Mouse (Mus musculus) neural tube, embryonic 12.5 days (tissue): ENCODE measurements at regions not wholly inside any gene's neighbourhood (a gene's known extent, or its start where the extent isn't known, plus 50 kb on each side); places are given as distances from the start of the nearest gene placed in this dataset.
A peak's percentile ranks its signal among the peaks of the same experiment; 100 is the strongest.

Experiments
- ATAC-seq: fragments of 200-750 bp; cut with Nextera tagmentation; 2 replicates; pipeline ENCODE4 v1.8.0; 2017; ENCODE audit warnings: low read depth, mild to moderate bottlenecking, moderate TSS enrichment, moderate library complexity; ENCODE audit not compliant: low FRiP score
- H3K27ac ChIP-seq: fragments of 300-500 bp; sonication (generic); 2 replicates; pipeline ENCODE4 v1.5.1; 2016
- H3K27me3 ChIP-seq: fragments of 300-500 bp; sonication (generic); replicated peaks from 2 replicates; pipeline ENCODE4 v1.6.1; 2016; ENCODE audit warnings: mild to moderate bottlenecking
- H3K36me3 ChIP-seq: fragments of 300-500 bp; sonication (generic); 2 replicates; pipeline ENCODE4 v1.6.1; 2016; ENCODE audit warnings: mild to moderate bottlenecking
- H3K4me1 ChIP-seq: fragments of 300-500 bp; sonication (generic); 2 replicates; pipeline ENCODE4 v1.6.1; 2016
- H3K4me2 ChIP-seq: fragments of 300-500 bp; sonication (generic); replicated peaks from 2 replicates; pipeline ENCODE4 v1.6.1; 2016; ENCODE audit warnings: mild to moderate bottlenecking
- H3K4me3 ChIP-seq: fragments of 300-500 bp; sonication (generic); 2 replicates; pipeline ENCODE4 v1.5.1; 2016
- H3K9ac ChIP-seq: fragments of 300-500 bp; sonication (generic); 2 replicates; pipeline ENCODE4 v1.6.1; 2016; ENCODE audit warnings: mild to moderate bottlenecking
- H3K9me3 ChIP-seq: fragments of 300-500 bp; sonication (generic); 2 replicates; pipeline ENCODE4 v1.6.1; 2016; ENCODE audit warnings: mild to moderate bottlenecking
- WGBS: fragments of 180-500 bp; shearing (Covaris S2); methylation state at CpG from one replicate; pipeline ENCODE4 v1.1.7; 2016; 5-methylcytosine and 5-hydroxymethylcytosine counted together

DNA sequence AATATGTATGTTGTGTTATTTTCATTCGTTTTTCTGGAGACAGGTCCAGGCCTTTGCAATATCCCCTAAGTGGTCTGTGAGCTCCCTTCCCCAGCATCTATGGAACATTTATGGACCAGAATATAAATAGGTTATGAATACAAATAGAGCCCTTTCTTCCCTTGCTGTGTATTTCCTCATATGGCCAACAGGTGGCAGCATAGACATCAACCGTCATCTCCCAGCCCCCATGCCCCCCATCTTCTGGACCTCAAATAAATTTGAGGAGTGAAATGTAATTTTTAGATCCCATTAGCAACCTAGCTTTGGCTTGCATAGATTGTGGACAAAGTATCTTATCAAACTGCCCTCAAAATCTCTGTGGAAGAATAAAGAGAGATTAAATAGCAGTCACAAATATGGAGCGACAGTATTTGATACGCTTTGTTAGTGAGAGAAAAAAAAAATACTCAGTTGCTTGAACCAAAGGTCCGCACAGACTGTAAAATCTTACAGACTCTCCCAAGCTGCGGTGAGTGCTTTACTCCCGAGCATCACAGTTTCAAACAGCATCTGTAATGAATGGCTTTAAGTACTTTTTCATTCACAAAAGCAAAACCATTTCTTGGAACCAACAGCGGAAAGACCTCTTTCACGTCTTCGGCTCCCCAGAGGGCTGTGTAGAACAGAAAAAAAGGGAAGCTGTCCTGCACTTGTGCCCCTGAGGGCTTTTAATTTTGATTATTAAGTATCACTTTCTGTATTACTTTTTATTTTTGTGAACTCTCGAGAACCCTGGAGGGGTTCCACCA is 101.6 kb downstream of the Zfp281 start:
- H3K4me3 ChIP-seq: no peak overlapping the region
- no peaks in the 10 kb centered on the region for H3K36me3 ChIP-seq
- no peak overlapping the region for H3K27ac ChIP-seq
- H3K27me3 ChIP-seq: peaks cover 3% of the 10 kb centered on the region; the same call in 1 of the 2 replicates
- H3K4me1 ChIP-seq: peaks cover 8% of the 10 kb centered on the region; the same call in 1 of the 2 replicates
- H3K9me3 ChIP-seq: no peaks in the 10 kb centered on the region
- no peak overlapping the region for H3K9ac ChIP-seq
- WGBS: 56% methylated on average over 11 of the region's 11 CpGs
- no peak for ATAC-seq
- no peak overlapping the region for H3K4me2 ChIP-seq

DNA sequence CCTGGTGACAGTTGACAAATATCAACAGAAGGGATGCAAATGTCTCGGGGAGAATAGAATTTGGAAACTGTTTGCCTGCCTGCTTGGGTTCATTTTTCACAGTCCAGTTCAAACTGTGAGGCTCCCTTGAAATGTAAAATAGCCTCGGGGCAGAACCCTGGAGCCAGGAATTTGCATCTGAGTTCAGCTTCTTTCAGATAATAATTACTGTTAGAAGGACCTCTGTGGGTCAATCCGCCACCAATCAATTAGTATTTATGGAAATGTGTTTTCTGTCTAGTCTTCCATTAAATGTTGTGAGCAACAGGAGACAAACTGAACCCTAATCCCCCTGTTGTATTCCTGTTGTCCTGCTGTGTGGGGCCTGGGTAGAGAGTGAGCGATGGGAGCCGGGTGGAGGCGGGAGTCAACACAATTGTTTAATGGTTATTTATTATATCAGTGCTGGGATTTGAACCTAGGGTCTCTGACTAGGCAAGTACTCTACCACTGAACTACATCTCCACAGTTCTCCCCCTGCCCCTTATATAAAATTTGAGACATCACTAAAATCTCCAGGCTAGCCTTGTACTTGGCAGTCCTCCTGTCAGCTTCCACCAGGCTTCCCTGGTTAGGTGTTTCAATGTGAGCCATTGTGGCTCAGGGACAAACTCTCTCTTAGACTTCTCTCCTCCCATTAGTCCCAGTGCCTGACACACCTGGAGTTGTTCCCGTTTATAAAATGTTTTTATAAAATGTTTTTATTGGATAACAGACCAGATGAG is 103.3 kb downstream of the Zfp281 start:
- Histone ChIP-seq H3K4me1 (peaks cover 8% of the 10 kb centered on the region; the same call in 1 of the 2 replicates), H3K27ac (no peak overlapping the region), H3K27me3 (peaks cover 9% of the 10 kb centered on the region; the same call in 1 of the 2 replicates), H3K36me3 (no peaks in the 10 kb centered on the region), H3K9me3 (no peaks in the 10 kb centered on the region), H3K4me2 (no peak overlapping the region), H3K4me3 (no peak overlapping the region), H3K9ac (no peak overlapping the region)
- 21% methylated on average over 7 of the region's 7 CpGs for WGBS
- peak; percentile 36; the same call in 1 of the 2 replicates for ATAC-seq

DNA sequence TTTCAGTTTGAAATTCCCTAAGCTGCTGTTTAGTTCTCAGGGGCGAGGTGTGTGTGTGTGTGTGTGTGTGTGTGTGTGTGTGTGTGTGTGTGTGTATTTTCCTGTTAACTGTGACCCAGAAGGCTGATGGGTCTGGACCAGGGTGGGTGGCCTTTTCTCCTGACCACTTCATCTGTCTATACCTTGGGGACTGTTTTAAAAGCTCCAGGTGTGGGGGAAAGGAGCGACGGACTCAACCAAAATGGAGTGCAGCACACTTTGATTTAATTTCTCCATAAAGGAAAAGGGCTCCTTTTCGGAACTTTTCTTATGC is 103.9 kb downstream of the Zfp281 start:
- no peak overlapping the region for H3K4me3 ChIP-seq
- H3K9ac ChIP-seq: no peak overlapping the region
- H3K27me3 ChIP-seq: peaks cover 9% of the 10 kb centered on the region; the same call in 1 of the 2 replicates
- no peak overlapping the region for H3K4me2 ChIP-seq
- no peaks in the 10 kb centered on the region for H3K9me3 ChIP-seq
- ATAC-seq: no peak
- H3K36me3 ChIP-seq: no peaks in the 10 kb centered on the region
- WGBS: 82% methylated on average over 4 of the region's 4 CpGs
- H3K27ac ChIP-seq: no peak overlapping the region
- H3K4me1 ChIP-seq: peaks cover 8% of the 10 kb centered on the region; the same call in 1 of the 2 replicates

DNA sequence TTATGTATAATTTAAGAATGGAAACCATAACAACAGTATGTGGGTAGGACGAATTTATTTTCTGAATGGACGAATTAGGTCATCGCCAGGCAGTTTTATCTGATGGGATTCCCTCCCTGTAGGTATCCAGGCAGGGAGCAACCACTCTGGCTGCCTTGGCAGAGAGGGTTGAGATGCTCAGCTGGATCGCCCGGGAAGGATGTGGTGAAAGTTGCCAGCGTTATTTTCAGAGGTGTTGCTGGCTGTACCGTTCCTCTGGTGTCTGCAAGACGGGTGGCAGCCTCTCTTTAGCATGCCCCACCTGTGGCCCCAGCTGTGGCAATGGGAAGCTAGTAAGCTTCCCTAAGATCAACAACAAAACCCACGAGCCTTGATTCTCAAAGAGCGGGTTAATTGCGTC is 105.9 kb downstream of the Zfp281 start:
- Histone ChIP-seq H3K36me3 (no peaks in the 10 kb centered on the region), H3K27ac (no peak overlapping the region), H3K4me2 (no peak overlapping the region), H3K9ac (no peak overlapping the region), H3K9me3 (no peaks in the 10 kb centered on the region), H3K4me3 (no peak overlapping the region), H3K4me1 (peaks cover 8% of the 10 kb centered on the region; the same call in 1 of the 2 replicates), H3K27me3 (peaks cover 9% of the 10 kb centered on the region; the same call in 1 of the 2 replicates)
- WGBS: 60% methylated on average over 11 of the region's 11 CpGs
- ATAC-seq: no peak

DNA sequence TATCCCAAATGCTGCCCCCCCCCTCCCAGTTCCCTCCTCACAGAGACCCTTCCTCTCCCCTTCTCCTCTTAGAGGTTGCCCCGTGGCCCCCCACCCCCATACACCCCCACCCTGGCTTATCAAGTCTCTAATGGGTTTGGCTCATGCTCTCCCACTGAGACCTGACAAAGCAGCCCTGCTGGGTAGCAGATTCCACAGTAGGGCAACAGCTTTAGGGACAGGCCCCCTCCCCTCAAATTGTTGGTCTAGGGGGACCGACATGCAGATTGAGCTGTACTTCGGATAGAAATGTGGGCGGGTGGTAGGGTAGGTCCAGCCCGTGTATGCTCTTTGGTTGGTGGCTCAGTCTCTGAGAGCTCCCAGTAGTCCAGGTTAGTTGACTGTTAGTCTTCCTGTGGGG is 113.3 kb downstream of the Zfp281 start:
- Histone ChIP-seq H3K9ac (no peak overlapping the region), H3K36me3 (no peaks in the 10 kb centered on the region), H3K4me2 (no peak overlapping the region), H3K4me3 (no peak overlapping the region), H3K27me3 (no peaks in the 10 kb centered on the region), H3K27ac (no peak overlapping the region), H3K4me1 (no peaks in the 10 kb centered on the region), H3K9me3 (no peaks in the 10 kb centered on the region)
- ATAC-seq: no peak
- WGBS: 15% methylated on average over 5 of the region's 5 CpGs

DNA sequence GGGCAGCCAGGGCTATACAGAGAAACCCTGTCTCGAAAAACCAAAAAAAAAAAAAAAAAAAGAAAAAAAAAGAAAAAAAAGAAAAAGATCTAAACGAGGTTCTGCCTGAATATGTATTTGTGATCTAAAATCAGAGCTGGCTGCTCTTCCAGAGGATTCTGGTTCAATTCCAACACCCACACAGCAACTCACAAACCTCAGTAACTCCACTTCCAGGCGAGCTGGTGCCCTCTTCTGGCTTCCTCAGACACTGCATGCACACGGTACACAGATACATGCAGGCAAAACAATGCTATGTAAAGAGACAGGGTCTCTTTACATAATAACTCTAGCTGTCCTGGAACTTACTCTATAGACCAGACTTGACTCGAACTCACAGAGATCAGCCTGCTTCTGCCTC is 114.8 kb downstream of the Zfp281 start:
- ATAC-seq: no peak
- Histone ChIP-seq H3K9me3 (no peaks in the 10 kb centered on the region), H3K27me3 (no peaks in the 10 kb centered on the region), H3K4me2 (no peak overlapping the region), H3K27ac (no peak overlapping the region), H3K4me1 (no peaks in the 10 kb centered on the region), H3K4me3 (no peak overlapping the region), H3K9ac (no peak overlapping the region), H3K36me3 (no peaks in the 10 kb centered on the region)
- WGBS: 78% methylated on average over 5 of the region's 5 CpGs

DNA sequence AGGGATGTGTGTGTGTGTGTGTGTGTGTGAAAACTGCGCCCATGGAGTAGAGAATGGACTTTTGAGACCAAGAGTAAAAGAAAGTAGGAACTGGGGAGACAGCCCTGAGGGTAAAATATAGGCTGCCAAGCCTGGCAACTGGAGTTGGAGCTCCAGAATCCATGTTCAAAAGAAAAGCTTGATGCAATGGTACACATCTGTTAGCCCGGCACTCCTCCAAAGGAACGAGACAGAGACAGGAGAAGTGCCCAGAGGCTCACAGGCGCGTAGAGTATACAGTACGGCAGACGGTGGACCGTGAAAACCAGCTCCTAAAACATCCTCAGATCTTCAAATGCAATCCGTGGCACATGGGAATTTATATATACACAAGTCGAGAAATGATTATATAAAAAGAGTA is 116.4 kb downstream of the Zfp281 start:
- WGBS: 90% methylated on average over 10 of the region's 10 CpGs
- Histone ChIP-seq H3K4me2 (no peak overlapping the region), H3K9ac (no peak overlapping the region)

DNA sequence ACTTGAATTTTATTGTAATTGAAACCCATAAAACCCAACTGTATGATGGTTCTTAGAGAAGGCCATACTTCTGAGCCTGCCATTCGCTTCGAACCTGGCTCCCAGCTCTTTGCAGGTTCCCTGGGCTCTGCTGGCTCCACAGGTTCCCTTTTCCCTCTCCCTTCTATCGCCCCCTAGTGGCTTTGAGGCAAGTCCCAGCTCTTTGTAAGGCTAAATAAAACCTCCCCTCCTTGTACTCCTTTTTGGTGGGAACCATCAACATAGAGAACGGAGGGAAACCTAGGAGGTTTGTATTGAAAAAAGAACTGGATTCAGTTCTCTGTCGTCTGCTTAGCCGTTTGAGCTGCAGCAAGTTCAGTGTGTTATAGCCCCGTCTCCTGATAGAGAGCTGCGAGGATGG is 124.5 kb downstream of the Zfp281 start:
- Histone ChIP-seq H3K9ac (no peak overlapping the region), H3K4me2 (no peak overlapping the region), H3K36me3 (no peaks in the 10 kb centered on the region), H3K4me3 (no peak overlapping the region), H3K27me3 (no peaks in the 10 kb centered on the region), H3K27ac (no peak overlapping the region), H3K9me3 (no peaks in the 10 kb centered on the region), H3K4me1 (no peaks in the 10 kb centered on the region)
- no peak for ATAC-seq
- WGBS: 56% methylated on average over 8 of the region's 8 CpGs

More for the DNA sequence above, 116.4 kb downstream of the Zfp281 start:
- H3K27ac ChIP-seq: no peak overlapping the region
- no peaks in the 10 kb centered on the region for H3K4me1 ChIP-seq
- ATAC-seq: no peak
- no peak overlapping the region for H3K4me3 ChIP-seq
- H3K27me3 ChIP-seq: no peaks in the 10 kb centered on the region
- no peaks in the 10 kb centered on the region for H3K9me3 ChIP-seq
- no peaks in the 10 kb centered on the region for H3K36me3 ChIP-seq

DNA sequence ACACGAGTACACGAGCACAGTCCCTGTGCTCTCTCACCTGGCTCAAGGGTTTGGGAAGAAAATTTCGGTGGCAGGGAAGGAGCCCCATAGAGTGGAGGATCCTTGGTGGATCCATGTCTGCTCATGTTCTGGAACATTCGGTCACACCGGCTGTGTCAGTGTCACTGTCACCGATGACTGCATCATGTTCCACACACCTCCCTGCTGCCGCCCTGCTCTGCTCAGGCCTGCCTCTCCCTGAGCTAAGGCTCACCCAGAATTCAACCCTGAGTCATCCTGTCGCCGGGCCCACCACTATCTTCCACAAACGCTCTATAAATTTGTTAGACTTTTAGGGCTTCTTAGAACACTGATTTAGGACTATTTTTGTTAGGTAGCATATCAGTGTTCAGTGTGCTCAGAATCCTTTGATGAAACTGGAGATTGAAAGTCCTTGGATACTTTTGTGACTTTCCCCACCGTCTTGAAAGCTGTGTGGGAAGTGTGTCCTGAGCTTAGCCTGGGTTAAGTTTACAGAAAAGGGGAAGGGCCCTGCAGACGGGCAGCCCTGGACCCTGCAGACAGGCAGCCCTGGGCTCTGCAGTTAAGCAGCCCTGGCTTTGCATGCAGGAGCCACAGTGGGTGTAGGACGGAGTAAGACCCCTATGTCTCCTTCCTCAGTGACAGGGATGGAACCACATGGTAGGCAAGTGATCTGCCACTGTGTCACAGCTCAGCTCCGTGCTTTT is 126.9 kb downstream of the Zfp281 start:
- Histone ChIP-seq H3K36me3 (no peaks in the 10 kb centered on the region), H3K27ac (no peak overlapping the region), H3K9ac (no peak overlapping the region), H3K4me3 (no peak overlapping the region), H3K4me2 (no peak overlapping the region), H3K9me3 (no peaks in the 10 kb centered on the region), H3K4me1 (no peaks in the 10 kb centered on the region), H3K27me3 (no peaks in the 10 kb centered on the region)
- no peak for ATAC-seq
- 84% methylated on average over 14 of the region's 14 CpGs for WGBS

DNA sequence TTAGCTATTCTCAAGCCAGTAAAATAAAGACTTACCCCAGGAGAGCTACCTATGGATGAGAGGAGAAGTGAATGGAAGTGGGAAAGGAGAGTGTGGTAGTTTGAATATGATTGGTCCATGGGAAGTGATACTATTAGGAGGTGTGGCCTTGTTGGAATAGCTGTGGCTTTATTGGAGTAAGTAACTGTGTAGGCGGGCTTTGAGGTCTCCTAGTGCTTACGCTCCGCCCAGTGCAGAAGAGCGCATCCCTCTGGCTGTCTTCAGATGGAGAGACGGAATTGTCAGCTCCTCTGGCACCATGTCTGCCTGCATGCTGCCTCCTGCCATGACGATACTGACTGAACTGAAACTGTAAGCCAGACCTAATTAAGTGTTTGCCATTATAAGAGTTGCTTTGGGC is 129.6 kb downstream of the Zfp281 start:
- Histone ChIP-seq H3K4me3 (no peak overlapping the region), H3K4me1 (no peaks in the 10 kb centered on the region), H3K27ac (no peak overlapping the region), H3K27me3 (no peaks in the 10 kb centered on the region), H3K9ac (no peak overlapping the region), H3K36me3 (no peaks in the 10 kb centered on the region), H3K9me3 (no peaks in the 10 kb centered on the region), H3K4me2 (no peak overlapping the region)
- WGBS: 94% methylated on average over 6 of the region's 6 CpGs
- no peak for ATAC-seq

DNA sequence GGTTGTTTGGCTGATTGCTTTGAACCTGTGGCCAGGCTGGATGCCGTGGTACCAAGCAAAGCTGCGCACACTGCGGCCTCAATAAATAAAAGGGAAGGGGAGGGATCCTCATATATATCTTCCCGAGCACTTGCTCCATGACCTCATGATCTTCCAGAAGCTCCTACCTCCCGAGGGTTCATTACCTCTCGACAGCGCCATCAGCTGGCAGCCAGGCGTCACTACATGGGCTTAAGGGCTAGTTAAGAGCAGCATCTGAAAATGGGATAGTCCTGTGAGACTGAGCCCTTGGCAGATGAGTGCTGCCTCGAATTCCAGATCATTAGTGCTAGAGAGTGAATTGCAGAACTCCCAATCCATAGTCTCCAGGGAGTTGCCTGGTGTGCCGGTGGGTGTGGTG is 134.0 kb downstream of the Zfp281 start:
- no peaks in the 10 kb centered on the region for H3K27me3 ChIP-seq
- H3K36me3 ChIP-seq: no peaks in the 10 kb centered on the region
- WGBS: 67% methylated on average over 10 of the region's 10 CpGs
- H3K4me3 ChIP-seq: no peak overlapping the region
- no peak overlapping the region for H3K9ac ChIP-seq
- H3K27ac ChIP-seq: no peak overlapping the region
- no peaks in the 10 kb centered on the region for H3K9me3 ChIP-seq
- no peaks in the 10 kb centered on the region for H3K4me1 ChIP-seq
- ATAC-seq: no peak
- no peak overlapping the region for H3K4me2 ChIP-seq

DNA sequence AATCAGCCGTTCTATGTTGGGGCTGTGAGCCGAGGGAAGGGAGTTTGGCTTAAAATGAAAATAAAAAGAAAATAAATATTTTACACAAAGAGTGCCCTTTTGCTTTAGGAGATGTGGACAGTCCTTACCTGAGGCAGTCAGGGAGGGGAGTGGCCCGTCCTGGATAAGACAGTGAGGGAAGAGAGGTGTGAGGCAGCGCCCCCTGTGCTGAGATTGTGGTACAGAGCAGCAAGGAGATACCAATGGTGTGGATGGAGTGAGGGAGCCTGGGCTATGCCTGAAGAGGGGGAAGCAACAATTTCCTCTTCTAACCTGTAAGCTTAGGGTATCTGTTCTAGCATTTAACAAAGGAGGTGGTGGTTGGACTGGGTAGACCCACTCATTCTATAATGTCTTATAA is 134.5 kb downstream of the Zfp281 start:
- 76% methylated on average over 4 of the region's 4 CpGs for WGBS
- no peak overlapping the region for H3K4me2 ChIP-seq
- no peaks in the 10 kb centered on the region for H3K4me1 ChIP-seq
- H3K9me3 ChIP-seq: no peaks in the 10 kb centered on the region
- no peaks in the 10 kb centered on the region for H3K27me3 ChIP-seq
- no peaks in the 10 kb centered on the region for H3K36me3 ChIP-seq
- H3K4me3 ChIP-seq: no peak overlapping the region
- no peak for ATAC-seq
- no peak overlapping the region for H3K27ac ChIP-seq
- no peak overlapping the region for H3K9ac ChIP-seq
